In the genomic region with DNA sequence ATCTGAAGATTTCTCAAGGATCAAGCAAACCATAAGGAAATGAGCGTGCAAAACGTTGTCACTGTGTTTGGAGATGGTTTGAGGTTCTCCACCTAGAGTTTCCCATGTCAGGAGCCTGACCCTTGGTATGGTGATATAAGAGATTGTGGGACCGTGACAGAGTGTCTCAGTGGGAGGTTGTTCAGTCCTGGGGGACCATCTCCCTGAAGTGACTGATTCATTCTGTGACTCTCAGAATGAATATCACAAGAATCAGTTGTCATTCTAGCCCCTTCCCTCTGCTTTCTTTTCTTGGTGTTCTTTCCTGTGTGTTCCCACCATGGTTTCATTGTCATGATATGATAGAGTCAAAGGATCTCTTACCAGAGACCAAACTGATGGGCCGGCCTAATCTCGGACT, we compare ENCODE assay signal across 38 mouse cellular contexts. TPM values are rescaled to one million over a fixed set of nuclear protein-coding genes. Genes with fewer than 3 reads are reported as not detected.
"Had no signal": no experiment of that assay in that cellular context is flagged by ENCODE, and none has a peak within 500 bp of the region (broad histone marks: within the 10 kb centered on the region; RNA-seq: fewer than 3 reads in every experiment).

No protein-coding gene starts in this region.

- H3K27me3 ChIP-seq: heart, embryonic 12.5 days; heart, embryonic 13.5 days; heart, embryonic 15.5 days; hindbrain, embryonic 12.5 days; hindbrain, embryonic 13.5 days; hindbrain, embryonic 15.5 days; intestine, embryonic 15.5 days; kidney, embryonic 15.5 days had no signal

- H3K4me1 ChIP-seq: heart, embryonic 10.5 days; heart, embryonic 12.5 days; heart, embryonic 13.5 days; heart, embryonic 15.5 days; hindbrain, embryonic 10.5 days; hindbrain, embryonic 12.5 days; hindbrain, embryonic 13.5 days; hindbrain, embryonic 15.5 days; intestine, embryonic 15.5 days; kidney, embryonic 15.5 days had no signal

- ATAC-seq: hindbrain, embryonic 16.5 days; hindbrain, postnatal 0 days; inflammation-experienced regulatory T-cells, adult 6 months; intestine, embryonic 15.5 days; intestine, embryonic 16.5 days; intestine, postnatal 0 days had no signal

- H3K9ac ChIP-seq: heart, embryonic 12.5 days; heart, embryonic 13.5 days; heart, embryonic 15.5 days; hindbrain, embryonic 12.5 days; hindbrain, embryonic 13.5 days; hindbrain, embryonic 14.5 days; hindbrain, embryonic 15.5 days; intestine, embryonic 15.5 days; kidney, embryonic 15.5 days had no signal

- H3K9me3 ChIP-seq: heart, embryonic 10.5 days; heart, embryonic 12.5 days; heart, embryonic 13.5 days; heart, embryonic 15.5 days; hindbrain, embryonic 10.5 days; hindbrain, embryonic 12.5 days; hindbrain, embryonic 13.5 days; hindbrain, embryonic 15.5 days; intestine, embryonic 15.5 days; kidney, embryonic 15.5 days had no signal

- H3K4me2 ChIP-seq: heart, embryonic 11.5 days; heart, embryonic 12.5 days; heart, embryonic 13.5 days; heart, embryonic 15.5 days; hindbrain, embryonic 12.5 days; hindbrain, embryonic 13.5 days; hindbrain, embryonic 14.5 days; hindbrain, embryonic 15.5 days; intestine, embryonic 15.5 days; kidney, embryonic 15.5 days had no signal

- DNase-seq: heart, postnatal 10 days; heart, postnatal 14 days; heart, postnatal 36 days; heart, postnatal 4 days; kidney, adult 11 months; kidney, adult 18-20 months; kidney, adult 2 months; kidney, adult 8-10 months; kidney, adult 9 months; kidney, postnatal 10 days; kidney, postnatal 14 days; kidney, postnatal 25 days; kidney, postnatal 36 days; kidney, postnatal 4 days; layer of hippocampus, adult 9-11 months; layer of hippocampus, postnatal 36 days had no signal

- H3K27ac ChIP-seq: heart, embryonic 10.5 days; heart, embryonic 13.5 days; heart, embryonic 15.5 days; hindbrain, embryonic 10.5 days; hindbrain, embryonic 12.5 days; hindbrain, embryonic 13.5 days; hindbrain, embryonic 14.5 days; hindbrain, embryonic 15.5 days; hindbrain, postnatal 0 days; intestine, embryonic 15.5 days; kidney, embryonic 15.5 days; kidney, postnatal 0 days; layer of hippocampus, adult 2 months had no signal

- H3K4me3 ChIP-seq: heart, embryonic 10.5 days; heart, embryonic 12.5 days; heart, embryonic 13.5 days; heart, embryonic 15.5 days; hindbrain, embryonic 10.5 days; hindbrain, embryonic 12.5 days; hindbrain, embryonic 13.5 days; hindbrain, embryonic 15.5 days; intestine, embryonic 15.5 days; kidney, embryonic 15.5 days; layer of hippocampus, adult 2 months had no signal

- H3K36me3 ChIP-seq: heart, embryonic 10.5 days; heart, embryonic 12.5 days; heart, embryonic 13.5 days; heart, embryonic 15.5 days; hindbrain, embryonic 10.5 days; hindbrain, embryonic 12.5 days; hindbrain, embryonic 13.5 days; hindbrain, embryonic 15.5 days; intestine, embryonic 15.5 days; kidney, embryonic 15.5 days had no signal

RNA-seq across cellular contexts. Expression of gene Plpp4, which starts 49.8 kb away (rescaled TPM):
- total RNA-seq: heart, postnatal 14 days; heart, postnatal 25 days; heart, postnatal 36 days; heart, postnatal 4 days; hematopoietic stem cell, adult 5-6 weeks had no signal
- polyA plus RNA-seq: heart, postnatal 0 days; inflammation-experienced regulatory T-cells, adult 6 months had no signal
